Mouse (Mus musculus): ENCODE data around the gene Nrp1.

GRCm38 (mm10) chr8:128511021-128511420 is 152.6 kb downstream of the Nrp1 start:
- TF ChIP-seq ZNF384 (IDR thresholded peaks at IDR 0.05; ENCODE audit: low read depth, low read length): no peak
- TF ChIP-seq MAFK (IDR thresholded peaks at IDR 0.05; ENCODE audit: insufficient read depth, low read depth, low read length): no peak
- TF ChIP-seq HCFC1 (IDR thresholded peaks at IDR 0.05; ENCODE audit: borderline replicate concordance, insufficient read depth, low read length): no peak
- TF ChIP-seq CHD2 (IDR thresholded peaks at IDR 0.05; ENCODE audit: low read depth, low read length): no peak
- TF ChIP-seq ZC3H11A (IDR thresholded peaks at IDR 0.05; ENCODE audit: borderline replicate concordance, low read depth, low read length): no peak
